Mouse (Mus musculus) limb, embryonic 10.5 days (tissue): ENCODE data around the gene Brd3. TPM values are rescaled to one million over a fixed set of nuclear protein-coding genes. Genes with fewer than 3 reads are reported as not detected.

Source experiments
- microRNA-seq: library from miRNA; unstranded; fragments of <30 nt; microRNA quantifications from one replicate; pipeline ENCODE4, GENCODE M21; 2017
- polyA plus RNA-seq: library from polyadenylated mRNA; unstranded; fragments of >200 nt; fragmentation: Nextera tagmentation; extraction: Ambion mirVana; gene quantifications from 2 replicates; pipeline ENCODE4 v1.2.1, GENCODE M21; 2016

Gene Brd3
- polyA plus RNA-seq, 1 experiment from 2014 or later, result 193 TPM

Small RNA genes lying within 50 kb of the gene (microRNA-seq; reads per million reads assigned to microRNA genes)
- gene Gm24049 (not detected), gene Mir7578 (not detected)

Other genes with a start within 250 kb of the Brd3 start
- gene Vav2, start 80.6 kb downstream of the Brd3 start, polyA plus RNA-seq, result 9.2 and 9.6 TPM in 2 replicates
- 5.2 and 7.6 TPM in 2 replicates for gene Brd3os, start 65.3 kb downstream of the Brd3 start, polyA plus RNA-seq
- 94.0 and 95.2 TPM in 2 replicates for gene Wdr5, start 7.5 kb upstream of the Brd3 start, polyA plus RNA-seq
- gene Rxra, start 168.8 kb upstream of the Brd3 start, polyA plus RNA-seq, result 8.7 and 10.9 TPM in 2 replicates